ENCODE assay signal across 9 mouse cellular contexts in genomic region chr14:117894869-117895538, GRCm38 (mm10).
DNase-seq lines count a peak whose midpoint lies in the region; ATAC-seq and TF ChIP-seq lines count a peak whose summit lies in the region.
"Had no signal": no experiment of that assay in that cellular context is flagged by ENCODE, and none has a peak within 500 bp of the region (broad histone marks: within the 10 kb centered on the region; RNA-seq: fewer than 3 reads in every experiment).

No protein-coding gene starts in this region.

- no peaks in the 10 kb centered on the region for H3K36me3 ChIP-seq in forebrain, embryonic 12.5 days (replicated peaks)
- H3K36me3 ChIP-seq in hindbrain, postnatal 0 days (ENCODE audit: insufficient read depth, low read length) = no peaks in the 10 kb centered on the region
- no peaks in the 10 kb centered on the region for H3K36me3 ChIP-seq in stomach, embryonic 14.5 days (ENCODE audit: control insufficient read depth, insufficient read depth, low read length)
- H3K36me3 ChIP-seq: liver, embryonic 12.5 days had no signal

- DNase-seq in left cerebral cortex, postnatal 25 days (ENCODE audit: low spot score in 2 of 2) = peak; percentile 7 to 73
- DNase-seq in left cerebral cortex, adult 11 months (ENCODE audit: low spot score) = no peak
- peak; percentile 38 for DNase-seq in hindbrain, postnatal 0 days (ENCODE audit: low spot score)
- no peak for DNase-seq in kidney, postnatal 14 days
- DNase-seq in cerebellum, adult 8-10 months = no peak
- DNase-seq: cerebellum, adult 9-10 months had no signal

- 63% methylated on average over 10 of the region's 10 CpGs for WGBS in forebrain, embryonic 12.5 days
- 64% methylated on average over 10 of the region's 10 CpGs for WGBS in hindbrain, postnatal 0 days
- 84% methylated on average over 10 of the region's 10 CpGs for WGBS in stomach, embryonic 14.5 days

- no peaks in the 10 kb centered on the region for H3K27me3 ChIP-seq in forebrain, embryonic 12.5 days
- H3K27me3 ChIP-seq in hindbrain, postnatal 0 days (ENCODE audit: insufficient read depth, low read length) = no peaks in the 10 kb centered on the region
- no peaks in the 10 kb centered on the region for H3K27me3 ChIP-seq in stomach, embryonic 14.5 days (ENCODE audit: control insufficient read depth, insufficient read depth, low read length)
- H3K27me3 ChIP-seq: liver, embryonic 12.5 days had no signal

- peaks cover 23% of the 10 kb centered on the region for H3K4me1 ChIP-seq in forebrain, embryonic 12.5 days
- no peaks in the 10 kb centered on the region for H3K4me1 ChIP-seq in hindbrain, postnatal 0 days (ENCODE audit: insufficient read depth, low read length)
- peaks cover 2% of the 10 kb centered on the region; the same call in 1 of the 2 replicates for H3K4me1 ChIP-seq in stomach, embryonic 14.5 days (ENCODE audit: control insufficient read depth, insufficient read depth, low read length)
- H3K4me1 ChIP-seq: liver, embryonic 12.5 days had no signal

- H3K4me3 ChIP-seq in forebrain, embryonic 12.5 days (replicated peaks) = no peak overlapping the region
- H3K4me3 ChIP-seq in hindbrain, postnatal 0 days (ENCODE audit: low read length) = no peak overlapping the region
- no peak overlapping the region for H3K4me3 ChIP-seq in stomach, embryonic 14.5 days (ENCODE audit: low read depth, low read length)
- H3K4me3 ChIP-seq: liver, embryonic 12.5 days had no signal

- H3K27ac ChIP-seq in forebrain, embryonic 12.5 days = peak overlapping the region; percentile 37
- H3K27ac ChIP-seq in hindbrain, postnatal 0 days = peak overlapping the region; percentile 64
- peak overlapping the region; percentile 0; the same call in 1 of the 2 replicates for H3K27ac ChIP-seq in stomach, embryonic 14.5 days (ENCODE audit: low read length)
- H3K27ac ChIP-seq: liver, embryonic 12.5 days had no signal

- H3K9me3 ChIP-seq in forebrain, embryonic 12.5 days = no peaks in the 10 kb centered on the region
- no peaks in the 10 kb centered on the region for H3K9me3 ChIP-seq in hindbrain, postnatal 0 days (ENCODE audit: low read length)
- no peaks in the 10 kb centered on the region for H3K9me3 ChIP-seq in stomach, embryonic 14.5 days (ENCODE audit: control insufficient read depth, low read depth, low read length)
- H3K9me3 ChIP-seq: liver, embryonic 12.5 days had no signal

- peak; percentile 68 for ATAC-seq in forebrain, embryonic 12.5 days (ENCODE audit: low FRiP score)
- ATAC-seq in hindbrain, postnatal 0 days = peak; percentile 71
- no peak for ATAC-seq in stomach, embryonic 14.5 days (ENCODE audit: insufficient number of reproducible peaks, insufficient read depth, low FRiP score, low read depth)
- ATAC-seq: liver, embryonic 12.5 days had no signal

- no peak overlapping the region for H3K9ac ChIP-seq in forebrain, embryonic 12.5 days
- H3K9ac ChIP-seq in hindbrain, postnatal 0 days (replicated peaks; ENCODE audit: low read length) = peak overlapping the region; percentile 35; the same call in 1 of the 2 replicates
- H3K9ac ChIP-seq in stomach, embryonic 14.5 days (replicated peaks; ENCODE audit: low read depth, low read length) = no peak overlapping the region
- H3K9ac ChIP-seq: liver, embryonic 12.5 days had no signal

- TF ChIP-seq CTCF in hindbrain, postnatal 0 days (IDR thresholded peaks at IDR 0.05; ENCODE audit: low read depth) = no peak

- intact Hi-C loops in left cerebral cortex, postnatal 25 days (cut with DNase I) = loop anchor here (1.0 to 5.0 kb wide), 4 partner anchors 32 to 968 kb away; partner anchors contain the start of gene Gpc6

- H3K4me2 ChIP-seq in forebrain, embryonic 12.5 days = peak overlapping the region; percentile 8; the same call in 1 of the 2 replicates
- peak overlapping the region; percentile 46 for H3K4me2 ChIP-seq in hindbrain, postnatal 0 days (ENCODE audit: low read depth, low read length)
- H3K4me2 ChIP-seq in stomach, embryonic 14.5 days (replicated peaks; ENCODE audit: low read depth, low read length) = no peak overlapping the region
- H3K4me2 ChIP-seq: liver, embryonic 12.5 days had no signal

Comparison
In these comparisons a context has a peak if more than half of its experiments do, and no peak if none do; other contexts are left out.
1. DNase-seq: peak in left cerebral cortex, postnatal 25 days (2 of 2) and hindbrain, postnatal 0 days (single experiment); none in left cerebral cortex, adult 11 months (single experiment), kidney, postnatal 14 days (single experiment) and cerebellum, adult 8-10 months (single experiment).
2. H3K27ac ChIP-seq: peak in every context shown above with its lines; median percentile 64 in hindbrain, postnatal 0 days; 37 in forebrain, embryonic 12.5 days; 0 in stomach, embryonic 14.5 days.